Mouse (Mus musculus) liver, embryonic 15.5 days (tissue): ENCODE data around the gene Fam185a. TPM values are rescaled to one million over a fixed set of nuclear protein-coding genes. Genes with fewer than 3 reads are reported as not detected.

Experiments
- ATAC-seq: fragments of 200-750 bp; cut with Nextera tagmentation; 2 replicates; pipeline ENCODE4 v1.8.0; 2017; ENCODE audit warnings: moderate number of reproducible peaks, mild to moderate bottlenecking, moderate library complexity; ENCODE audit not compliant: insufficient read depth
- H3K27ac ChIP-seq: fragments of 300-500 bp; sonication (generic); replicated peaks from 2 replicates; pipeline ENCODE4 v1.5.1; 2015; ENCODE audit warnings: mild to moderate bottlenecking, inconsistent platforms
- H3K27me3 ChIP-seq: fragments of 300-500 bp; sonication (generic); 2 replicates; pipeline ENCODE4 v1.6.1; 2015; ENCODE audit warnings: mild to moderate bottlenecking, inconsistent platforms
- H3K36me3 ChIP-seq: fragments of 300-500 bp; sonication (generic); replicated peaks from 2 replicates; pipeline ENCODE4 v1.6.1; 2015; ENCODE audit warnings: moderate library complexity, mild to moderate bottlenecking, inconsistent platforms
- H3K4me1 ChIP-seq: fragments of 300-500 bp; sonication (generic); replicated peaks from 2 replicates; pipeline ENCODE4 v1.6.1; 2015; ENCODE audit warnings: inconsistent platforms
- H3K4me2 ChIP-seq: fragments of 300-500 bp; sonication (generic); 2 replicates; pipeline ENCODE4 v1.6.1; 2015; ENCODE audit warnings: moderate library complexity, mild to moderate bottlenecking, inconsistent platforms
- H3K4me3 ChIP-seq: fragments of 300-500 bp; sonication (generic); replicated peaks from 2 replicates; pipeline ENCODE4 v1.5.1; 2015; ENCODE audit warnings: mild to moderate bottlenecking, inconsistent platforms
- H3K9ac ChIP-seq: fragments of 300-500 bp; sonication (generic); 2 replicates; pipeline ENCODE4 v1.6.1; 2015; ENCODE audit warnings: moderate library complexity, mild to moderate bottlenecking, inconsistent platforms
- H3K9me3 ChIP-seq: fragments of 300-500 bp; sonication (generic); replicated peaks from 2 replicates; pipeline ENCODE4 v1.6.1; 2016; ENCODE audit warnings: inconsistent platforms
- WGBS: fragments of 180-500 bp; shearing (Covaris S2); methylation state at CpG from one replicate; pipeline ENCODE4 v1.1.7; 2015; ENCODE audit warnings: mixed read lengths; ENCODE audit not compliant: insufficient replicate concordance; 5-methylcytosine and 5-hydroxymethylcytosine counted together
- polyA plus RNA-seq: library from polyadenylated mRNA; unstranded; fragments of >200 nt; fragmentation: Nextera tagmentation; extraction: Ambion mirVana; gene quantifications from 2 replicates; pipeline ENCODE4 v1.2.1, GENCODE M21; 2015

Fam185a gene
- polyA plus RNA-seq, 1 experiment from 2014 or later = 3.0 TPM

DNA sequence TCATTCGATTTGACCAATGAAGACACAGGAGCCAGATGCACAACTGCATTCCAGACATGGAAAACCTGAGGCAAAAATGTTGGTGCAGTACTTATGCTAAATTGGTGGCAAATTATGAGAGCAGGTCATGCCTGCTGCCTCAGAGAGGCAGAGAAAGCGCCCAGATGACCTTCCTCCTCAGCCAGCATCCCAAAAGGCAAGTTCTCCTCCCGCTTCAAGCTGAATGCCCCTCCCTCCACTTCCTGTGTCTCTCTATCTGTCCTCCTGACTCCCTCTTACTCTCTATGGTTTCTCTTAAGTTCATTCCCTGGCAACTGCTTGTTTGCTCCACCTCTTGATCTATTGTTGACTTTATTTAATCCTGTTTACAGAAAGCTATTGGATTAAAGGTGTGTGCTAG lies 70.0 kb downstream of the Fam185a start:
- H3K27ac ChIP-seq = no peak overlapping the region
- H3K4me2 ChIP-seq = no peak overlapping the region
- H3K9ac ChIP-seq = no peak overlapping the region
- H3K4me1 ChIP-seq = no peaks in the 10 kb centered on the region
- no peaks in the 10 kb centered on the region for H3K9me3 ChIP-seq
- ATAC-seq = no peak
- H3K27me3 ChIP-seq = no peaks in the 10 kb centered on the region
- 25% methylated on average over 3 of the region's 3 CpGs for WGBS
- no peak overlapping the region for H3K4me3 ChIP-seq
- H3K36me3 ChIP-seq = no peaks in the 10 kb centered on the region

DNA sequence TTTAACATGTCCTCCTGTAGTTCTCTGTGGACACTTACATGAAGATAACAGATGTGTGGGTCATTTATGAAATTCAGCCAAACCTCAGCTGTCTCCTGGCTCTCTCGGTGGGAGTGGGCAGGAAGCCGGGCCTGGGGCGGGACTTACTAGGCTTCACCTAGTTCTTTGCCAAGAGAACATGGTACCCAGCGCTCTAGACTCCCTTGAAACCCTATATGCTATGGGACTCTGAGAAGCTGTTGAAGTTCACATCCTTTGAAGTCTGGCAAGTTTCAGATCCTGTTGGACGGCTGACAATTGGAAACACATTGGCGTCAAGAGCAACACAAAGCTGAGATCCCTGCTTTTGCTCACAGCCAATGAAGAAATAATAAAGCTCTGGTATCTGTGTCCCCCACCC lies 71.6 kb downstream of the Fam185a start:
- no peaks in the 10 kb centered on the region for H3K36me3 ChIP-seq
- ATAC-seq = no peak

GRCm38 (mm10) chr5:21496881-21497280 lies 72.1 kb downstream of the Fam185a start:
- H3K27me3 ChIP-seq = no peaks in the 10 kb centered on the region
- WGBS = 60% methylated on average over 3 of the region's 3 CpGs
- H3K36me3 ChIP-seq = no peaks in the 10 kb centered on the region
- H3K4me3 ChIP-seq = no peak overlapping the region
- H3K4me2 ChIP-seq = no peak overlapping the region
- no peak overlapping the region for H3K27ac ChIP-seq
- ATAC-seq = no peak
- H3K9me3 ChIP-seq = no peaks in the 10 kb centered on the region
- H3K4me1 ChIP-seq = no peaks in the 10 kb centered on the region
- H3K9ac ChIP-seq = no peak overlapping the region

More for the DNA sequence above, 71.6 kb downstream of the Fam185a start:
- H3K4me1 ChIP-seq = no peaks in the 10 kb centered on the region
- no peak overlapping the region for H3K4me2 ChIP-seq
- H3K27ac ChIP-seq = no peak overlapping the region
- no peaks in the 10 kb centered on the region for H3K9me3 ChIP-seq
- no peaks in the 10 kb centered on the region for H3K27me3 ChIP-seq
- no peak overlapping the region for H3K4me3 ChIP-seq
- WGBS = 67% methylated on average over 6 of the region's 6 CpGs
- H3K9ac ChIP-seq = no peak overlapping the region

DNA sequence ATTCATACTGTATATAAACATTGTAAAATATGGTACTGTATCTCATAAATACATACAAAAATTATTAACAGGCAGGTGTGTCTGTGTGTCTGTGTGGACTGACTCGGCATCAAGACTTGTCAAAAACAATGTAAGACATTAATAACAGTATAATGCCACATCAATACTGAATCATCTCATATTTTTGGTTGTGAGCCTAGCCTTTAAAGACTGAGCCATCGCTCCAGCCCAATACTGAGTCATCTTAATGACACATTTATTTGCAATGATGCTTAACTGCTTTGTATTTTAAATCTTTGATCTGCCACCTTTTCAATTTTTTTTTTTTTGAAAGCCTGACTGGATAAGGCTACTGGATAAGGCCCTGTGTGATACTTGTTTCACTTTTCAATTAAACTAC lies 73.7 kb downstream of the Fam185a start:
- H3K27me3 ChIP-seq = no peaks in the 10 kb centered on the region
- no peaks in the 10 kb centered on the region for H3K36me3 ChIP-seq
- WGBS = 69% methylated on average over 2 of the region's 2 CpGs
- H3K4me2 ChIP-seq = no peak overlapping the region
- no peak for ATAC-seq
- no peak overlapping the region for H3K27ac ChIP-seq
- H3K4me3 ChIP-seq = no peak overlapping the region
- no peaks in the 10 kb centered on the region for H3K4me1 ChIP-seq
- no peak overlapping the region for H3K9ac ChIP-seq
- no peaks in the 10 kb centered on the region for H3K9me3 ChIP-seq

DNA sequence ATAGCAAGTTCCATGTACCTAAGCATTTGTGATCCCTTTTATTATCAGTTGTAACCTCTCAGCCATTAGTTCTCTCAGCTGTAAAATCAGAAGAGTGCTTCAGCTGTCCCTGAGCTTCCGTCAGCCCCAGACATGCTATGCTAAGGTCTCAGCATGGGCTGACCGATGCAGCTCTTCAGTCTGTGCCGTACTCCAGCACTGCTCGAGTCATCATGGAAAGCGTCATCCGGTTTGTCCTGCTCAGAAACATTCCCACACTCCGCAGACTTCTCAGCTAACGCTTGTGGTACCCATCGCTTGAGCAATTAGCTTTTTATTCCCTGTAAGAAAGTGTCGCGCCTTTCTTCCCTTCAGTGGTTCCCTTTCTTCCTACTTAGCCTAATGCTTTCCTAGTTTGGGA lies 74.2 kb downstream of the Fam185a start:
- no peaks in the 10 kb centered on the region for H3K27me3 ChIP-seq
- no peaks in the 10 kb centered on the region for H3K9me3 ChIP-seq
- H3K9ac ChIP-seq = no peak overlapping the region
- H3K4me2 ChIP-seq = no peak overlapping the region
- no peaks in the 10 kb centered on the region for H3K4me1 ChIP-seq
- ATAC-seq = no peak
- no peak overlapping the region for H3K27ac ChIP-seq
- 82% methylated on average over 11 of the region's 11 CpGs for WGBS
- no peak overlapping the region for H3K4me3 ChIP-seq
- no peaks in the 10 kb centered on the region for H3K36me3 ChIP-seq

GRCm38 (mm10) chr5:21500133-21500532 lies 75.4 kb downstream of the Fam185a start:
- Histone ChIP-seq H3K27ac (no peak overlapping the region), H3K4me2 (no peak overlapping the region), H3K27me3 (no peaks in the 10 kb centered on the region), H3K4me3 (no peak overlapping the region), H3K36me3 (no peaks in the 10 kb centered on the region), H3K9me3 (no peaks in the 10 kb centered on the region), H3K4me1 (no peaks in the 10 kb centered on the region), H3K9ac (no peak overlapping the region)
- ATAC-seq = no peak
- 72% methylated on average over 10 of the region's 10 CpGs for WGBS

GRCm38 (mm10) chr5:21500941-21501340 lies 76.2 kb downstream of the Fam185a start:
- H3K9me3 ChIP-seq = no peaks in the 10 kb centered on the region
- no peaks in the 10 kb centered on the region for H3K4me1 ChIP-seq
- H3K4me2 ChIP-seq = no peak overlapping the region
- no peak for ATAC-seq
- no peak overlapping the region for H3K4me3 ChIP-seq
- H3K36me3 ChIP-seq = no peaks in the 10 kb centered on the region
- WGBS = 68% methylated on average over 2 of the region's 2 CpGs
- H3K9ac ChIP-seq = no peak overlapping the region
- no peaks in the 10 kb centered on the region for H3K27me3 ChIP-seq
- H3K27ac ChIP-seq = no peak overlapping the region

- Histone ChIP-seq H3K4me3 (no peak overlapping the region), H3K9ac (no peak overlapping the region), H3K4me2 (no peak overlapping the region), H3K36me3 (no peaks in the 10 kb centered on the region), H3K9me3 (no peaks in the 10 kb centered on the region), H3K27me3 (no peaks in the 10 kb centered on the region), H3K27ac (no peak overlapping the region), H3K4me1 (no peaks in the 10 kb centered on the region)
- no peak for ATAC-seq
- WGBS = 65% methylated on average over 13 of the region's 13 CpGs
Measured at GRCm38 (mm10) chr5:21502936-21503610, 78.3 kb downstream of the Fam185a start.

DNA sequence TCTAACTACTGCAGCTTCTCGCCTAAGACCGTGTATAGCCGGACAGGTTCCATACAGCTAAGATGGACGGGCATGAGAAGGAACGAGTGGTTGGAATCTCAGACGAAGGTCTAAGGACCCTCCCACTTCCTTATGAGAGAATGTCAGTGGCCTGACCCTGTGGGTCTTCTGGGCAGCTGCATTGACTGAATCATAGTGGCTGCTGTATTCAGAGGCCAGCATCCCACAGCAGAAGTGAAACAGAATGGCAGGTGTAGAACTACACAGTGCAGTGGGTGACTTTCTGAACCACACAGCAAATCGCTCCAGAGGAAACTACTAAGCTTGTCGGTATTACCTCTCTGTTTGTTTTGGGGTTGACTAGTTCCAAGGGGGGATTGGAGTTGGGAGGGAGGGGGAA lies 80.4 kb downstream of the Fam185a start:
- ATAC-seq = no peak
- no peaks in the 10 kb centered on the region for H3K27me3 ChIP-seq
- WGBS = 66% methylated on average over 8 of the region's 8 CpGs

GRCm38 (mm10) chr5:21506887-21507286 lies 82.1 kb downstream of the Fam185a start:
- Histone ChIP-seq H3K4me3 (no peak overlapping the region), H3K4me2 (no peak overlapping the region), H3K9ac (no peak overlapping the region), H3K27ac (no peak overlapping the region), H3K36me3 (no peaks in the 10 kb centered on the region), H3K4me1 (no peaks in the 10 kb centered on the region), H3K9me3 (no peaks in the 10 kb centered on the region), H3K27me3 (no peaks in the 10 kb centered on the region)
- ATAC-seq = no peak
- 51% methylated on average over 1 of the region's 1 CpGs for WGBS

More for the DNA sequence above, 80.4 kb downstream of the Fam185a start:
- H3K9ac ChIP-seq = no peak overlapping the region
- no peak overlapping the region for H3K4me2 ChIP-seq
- no peak overlapping the region for H3K4me3 ChIP-seq
- no peaks in the 10 kb centered on the region for H3K9me3 ChIP-seq
- H3K36me3 ChIP-seq = no peaks in the 10 kb centered on the region
- H3K4me1 ChIP-seq = no peaks in the 10 kb centered on the region
- no peak overlapping the region for H3K27ac ChIP-seq

- H3K36me3 ChIP-seq = no peaks in the 10 kb centered on the region
Measured at GRCm38 (mm10) chr5:21509801-21510200, 85.0 kb downstream of the Fam185a start.

GRCm38 (mm10) chr5:21513363-21513762 lies 88.6 kb downstream of the Fam185a start:
- WGBS = 61% methylated on average over 10 of the region's 10 CpGs
- no peaks in the 10 kb centered on the region for H3K4me1 ChIP-seq
- ATAC-seq = no peak
- no peak overlapping the region for H3K4me2 ChIP-seq
- no peaks in the 10 kb centered on the region for H3K9me3 ChIP-seq
- no peaks in the 10 kb centered on the region for H3K36me3 ChIP-seq
- H3K9ac ChIP-seq = no peak overlapping the region
- H3K4me3 ChIP-seq = no peak overlapping the region
- H3K27ac ChIP-seq = no peak overlapping the region
- H3K27me3 ChIP-seq = no peaks in the 10 kb centered on the region

More at GRCm38 (mm10) chr5:21509801-21510200, 85.0 kb downstream of the Fam185a start:
- no peaks in the 10 kb centered on the region for H3K4me1 ChIP-seq
- no peak overlapping the region for H3K4me3 ChIP-seq
- H3K27ac ChIP-seq = no peak overlapping the region
- 37% methylated on average over 4 of the region's 4 CpGs for WGBS
- no peak overlapping the region for H3K4me2 ChIP-seq
- H3K9me3 ChIP-seq = no peaks in the 10 kb centered on the region
- ATAC-seq = no peak
- no peak overlapping the region for H3K9ac ChIP-seq
- no peaks in the 10 kb centered on the region for H3K27me3 ChIP-seq
